Mouse (Mus musculus): ENCODE measurements around the gene Lama2. TPM values are rescaled to one million over a fixed set of nuclear protein-coding genes. Genes with fewer than 3 reads are reported as not detected.

The Lama2 gene
- 0.09 TPM in 1 of 2 replicates, not detected in the other for polyA plus RNA-seq (2012; ENCODE audit: low replicate concordance)

GRCm38 (mm10) chr10:27619658-27620057, at the start of gene Lama2:
Gene Lama2 (minus strand): TSS chr10:27619758.

